Mouse (Mus musculus): ENCODE results near the gene Rnf121.

DNA sequence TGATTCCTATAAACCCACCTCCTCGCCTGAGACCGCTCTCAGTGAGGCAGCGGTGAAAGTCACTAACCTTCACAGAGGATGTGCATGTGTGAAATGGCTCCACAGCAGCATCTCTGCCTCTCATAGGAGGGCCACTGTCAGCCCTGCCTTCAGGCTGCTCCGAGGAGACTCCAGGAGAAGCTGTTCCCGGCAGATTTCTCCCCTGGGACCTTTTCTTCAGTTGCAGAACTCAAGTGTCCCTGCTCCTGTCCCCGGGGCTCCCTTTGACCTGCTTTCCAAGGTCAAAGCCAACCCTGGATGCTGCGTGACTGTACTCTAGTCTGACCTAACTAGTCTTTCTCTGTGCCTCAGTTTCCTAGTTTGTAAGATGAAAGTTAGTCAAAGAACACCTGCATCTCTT lies 43.9 kb upstream of the Rnf121 start, which contains the start of gene Art5:
- TF ChIP-seq HCFC1 (IDR thresholded peaks at IDR 0.05; ENCODE audit: borderline replicate concordance, insufficient read depth, low read length) (no peak), MAFK (IDR thresholded peaks at IDR 0.05; ENCODE audit: insufficient read depth, low read depth, low read length) (no peak), CHD2 (IDR thresholded peaks at IDR 0.05; ENCODE audit: low read depth, low read length) (no peak), ZC3H11A (IDR thresholded peaks at IDR 0.05; ENCODE audit: borderline replicate concordance, low read depth, low read length) (no peak)

Measured in ES-E14 (cell line).